ENCODE assay signal across 7 mouse cellular contexts in the genomic region with DNA sequence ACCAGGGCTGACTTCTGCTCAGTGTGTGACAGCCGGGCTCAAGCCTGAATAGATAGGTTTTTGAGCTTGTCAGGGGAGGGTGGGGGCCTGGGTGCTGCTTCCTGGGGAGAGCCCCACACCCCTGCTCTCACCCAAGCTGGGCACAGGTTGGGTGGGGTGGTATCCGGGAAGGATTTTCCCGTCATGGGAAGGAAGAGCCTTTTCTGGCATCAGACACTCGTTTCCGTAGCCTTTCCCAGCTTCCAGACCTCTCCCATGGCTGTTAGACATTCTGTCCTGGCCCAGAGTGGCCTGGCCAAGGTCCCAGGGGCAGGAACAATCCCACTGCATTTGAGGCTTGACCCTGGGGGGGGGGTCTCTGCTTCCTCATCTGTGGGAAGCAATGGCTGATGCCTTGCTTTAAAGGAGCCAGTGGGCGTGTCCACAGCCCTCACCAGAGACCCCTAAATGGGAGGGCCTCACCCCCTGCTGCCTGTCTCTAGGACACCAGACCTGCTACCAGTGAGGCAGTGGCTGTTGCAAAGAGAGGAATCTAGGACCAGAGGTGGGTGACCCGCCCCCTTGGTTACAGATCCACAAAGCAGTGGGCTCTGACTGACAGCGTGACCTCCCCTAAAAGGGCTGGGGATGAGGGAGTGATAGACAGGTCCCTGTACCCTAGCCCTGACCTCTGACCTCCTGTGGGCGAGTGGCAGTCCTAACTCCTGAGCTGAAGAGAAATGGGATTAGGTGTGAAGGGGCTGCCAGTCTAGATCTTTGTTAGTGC. TPM values are rescaled to one million over a fixed set of nuclear protein-coding genes. Genes with fewer than 3 reads are reported as not detected.
A peak's percentile ranks its signal among the peaks of the same experiment; 100 is the strongest.
DNase-seq lines count a peak whose midpoint lies in the region; ATAC-seq and TF ChIP-seq lines count a peak whose summit lies in the region.

No protein-coding gene starts in this region.

- H3K36me3 ChIP-seq in hindbrain, embryonic 16.5 days (ENCODE audit: control insufficient read depth, insufficient read depth, low read length) = no peaks in the 10 kb centered on the region
- peaks cover 26% of the 10 kb centered on the region for H3K36me3 ChIP-seq in lung, embryonic 14.5 days (ENCODE audit: insufficient read depth)

- H3K9ac ChIP-seq in hindbrain, embryonic 16.5 days (ENCODE audit: low read depth, low read length) = no peak overlapping the region
- H3K9ac ChIP-seq in lung, embryonic 14.5 days = no peak overlapping the region

- 32% methylated on average over 9 of the region's 9 CpGs for WGBS in hindbrain, embryonic 16.5 days
- WGBS in lung, embryonic 14.5 days = 55% methylated on average over 9 of the region's 9 CpGs

- no peaks in the 10 kb centered on the region for H3K9me3 ChIP-seq in hindbrain, embryonic 16.5 days (ENCODE audit: control insufficient read depth, low read length)
- no peaks in the 10 kb centered on the region for H3K9me3 ChIP-seq in lung, embryonic 14.5 days (ENCODE audit: low read depth, low read length)

- no peaks in the 10 kb centered on the region for H3K27me3 ChIP-seq in hindbrain, embryonic 16.5 days (replicated peaks; ENCODE audit: control insufficient read depth, insufficient read depth, low read length)
- no peaks in the 10 kb centered on the region for H3K27me3 ChIP-seq in lung, embryonic 14.5 days (ENCODE audit: insufficient read depth, low read length)

- no peak for ATAC-seq in hindbrain, embryonic 16.5 days
- ATAC-seq in lung, embryonic 14.5 days (ENCODE audit: insufficient read depth) = no peak

- TF ChIP-seq CTCF in lung, embryonic 14.5 days (IDR thresholded peaks at IDR 0.05; ENCODE audit: low read depth) = no peak

- no peak overlapping the region for H3K4me3 ChIP-seq in brown adipose tissue, adult 24 weeks (ENCODE audit: insufficient read depth, low read depth, low read length)
- H3K4me3 ChIP-seq in hindbrain, embryonic 16.5 days (ENCODE audit: low read length) = no peak overlapping the region
- no peak overlapping the region for H3K4me3 ChIP-seq in lung, embryonic 14.5 days (ENCODE audit: low read depth, low read length)

- H3K4me1 ChIP-seq in brown adipose tissue, adult 24 weeks (ENCODE audit: control insufficient read depth, insufficient read depth, insufficient read length, low read length) = peaks cover 34% of the 10 kb centered on the region
- H3K4me1 ChIP-seq in hindbrain, embryonic 16.5 days (ENCODE audit: control insufficient read depth, insufficient read depth, low read depth, low read length) = peaks cover 54% of the 10 kb centered on the region
- H3K4me1 ChIP-seq in lung, embryonic 14.5 days (ENCODE audit: insufficient read depth) = peaks cover 64% of the 10 kb centered on the region

- H3K4me2 ChIP-seq in hindbrain, embryonic 16.5 days (ENCODE audit: low read length) = no peak overlapping the region
- no peak overlapping the region for H3K4me2 ChIP-seq in lung, embryonic 14.5 days

- H3K27ac ChIP-seq in brown adipose tissue, adult 24 weeks (replicated peaks; ENCODE audit: low read depth, low read length) = peak overlapping the region; percentile 80
- H3K27ac ChIP-seq in hindbrain, embryonic 16.5 days (ENCODE audit: low read depth, low read length) = 0 out of 2 replicates have a peak overlapping the region, but pooled peaks have one; percentile 10
- H3K27ac ChIP-seq in lung, embryonic 14.5 days (ENCODE audit: low read depth) = peak overlapping the region; percentile 44

- DNase-seq in MN1 (ENCODE audit: low spot score) = peak; percentile 44
- no peak for DNase-seq in lung, embryonic 14.5 days
- DNase-seq in layer of hippocampus, adult 11-12 months (ENCODE audit: low spot score) = no peak
- DNase-seq in gastrocnemius, postnatal 4 days (ENCODE audit: low spot score in 2 of 2) = no peak
- DNase-seq in adrenal gland, postnatal 14 days = no peak

RNA-seq across cellular contexts. Expression of gene Sema3f, which starts 13.2 kb away (rescaled TPM):
- polyA plus RNA-seq in brown adipose tissue, adult 24 weeks (2012; ENCODE audit: insufficient read depth, insufficient read length, missing spikeins) = 3.1 and 3.2 TPM in 2 replicates
- polyA plus RNA-seq in hindbrain, embryonic 16.5 days (2015; fragmentation: Nextera tagmentation; extraction: Ambion mirVana) = 10.0 and 13.0 TPM in 2 replicates
- polyA plus RNA-seq in lung, embryonic 14.5 days (2014; fragmentation: Nextera tagmentation; extraction: Ambion mirVana) = 16.7 and 22.1 TPM in 2 replicates
- 10 to 100 TPM; 26.4 to 27.2 TPM for total RNA-seq in gastrocnemius, postnatal 4 days (2021)
- 22.8 and 25.9 TPM in 2 replicates for total RNA-seq in adrenal gland, postnatal 14 days (2021)

RNA-seq across cellular contexts. Expression of gene Gnat1, which starts 17.5 kb away (rescaled TPM):
- polyA plus RNA-seq in brown adipose tissue, adult 24 weeks (2012; ENCODE audit: insufficient read depth, insufficient read length, missing spikeins) = not detected in 2 replicates
- 1.3 and 2.7 TPM in 2 replicates for polyA plus RNA-seq in hindbrain, embryonic 16.5 days (2015; fragmentation: Nextera tagmentation; extraction: Ambion mirVana)
- polyA plus RNA-seq in lung, embryonic 14.5 days (2014; fragmentation: Nextera tagmentation; extraction: Ambion mirVana) = 0.72 and 0.89 TPM in 2 replicates
- not detected for total RNA-seq in gastrocnemius, postnatal 4 days (2021)
- 0.34 and 0.41 TPM in 2 replicates for total RNA-seq in adrenal gland, postnatal 14 days (2021)

RNA-seq across cellular contexts. Expression of gene Slc38a3, which starts 27.7 kb away (rescaled TPM):
- polyA plus RNA-seq in brown adipose tissue, adult 24 weeks (2012; ENCODE audit: insufficient read depth, insufficient read length, missing spikeins) = 0.83 and 3.3 TPM in 2 replicates
- 53.2 and 55.0 TPM in 2 replicates for polyA plus RNA-seq in hindbrain, embryonic 16.5 days (2015; fragmentation: Nextera tagmentation; extraction: Ambion mirVana)
- polyA plus RNA-seq in lung, embryonic 14.5 days (2014; fragmentation: Nextera tagmentation; extraction: Ambion mirVana) = 3.6 and 4.8 TPM in 2 replicates
- total RNA-seq in gastrocnemius, postnatal 4 days (2021) = 10 to 100 TPM; 10.6 to 11.3 TPM
- 4.9 and 85.2 TPM in 2 replicates for total RNA-seq in adrenal gland, postnatal 14 days (2021)

Comparison
In these comparisons a context has a peak if more than half of its experiments do, and no peak if none do; other contexts are left out.
1. H3K27ac ChIP-seq: peak in every context shown above with its lines; median percentile 80 in brown adipose tissue, adult 24 weeks; 44 in lung, embryonic 14.5 days; 10 in hindbrain, embryonic 16.5 days.